Mouse (Mus musculus) forebrain, embryonic 11.5 days (tissue): ENCODE results near the gene Endov. TPM values are rescaled to one million over a fixed set of nuclear protein-coding genes. Genes with fewer than 3 reads are reported as not detected.

Source experiments
- polyA plus RNA-seq: library from polyadenylated mRNA; unstranded; fragments of >200 nt; fragmentation: Nextera tagmentation; extraction: Ambion mirVana; gene quantifications from 2 replicates; pipeline ENCODE4 v1.2.1, GENCODE M21; 2014

The Endov gene
- polyA plus RNA-seq, 1 experiment from 2014 or later: 18.4 TPM

Other genes with a start within 250 kb of the Endov start
- gene Gaa, start 223.5 kb upstream of the Endov start, polyA plus RNA-seq: 28.4 and 28.7 TPM in 2 replicates
- gene Eif4a3, start 191.3 kb upstream of the Endov start, polyA plus RNA-seq: 409 and 463 TPM in 2 replicates
- gene Card14, start 183.6 kb upstream of the Endov start, polyA plus RNA-seq: 0.15 TPM in 1 of 2 replicates, not detected in the other
- gene Sgsh, start 135.8 kb upstream of the Endov start, polyA plus RNA-seq: 6.6 and 7.3 TPM in 2 replicates
- gene Slc26a11, start 135.8 kb upstream of the Endov start, polyA plus RNA-seq: 7.2 and 7.9 TPM in 2 replicates
- 1.8 and 2.1 TPM in 2 replicates for gene Rnf213, start 98.2 kb upstream of the Endov start, polyA plus RNA-seq
- 3.2 and 3.3 TPM in 2 replicates for gene Nptx1, start 56.4 kb downstream of the Endov start, polyA plus RNA-seq
- gene Rptor, start 111.6 kb downstream of the Endov start, polyA plus RNA-seq: 18.6 and 19.2 TPM in 2 replicates